9 mouse cellular contexts compared by ENCODE assay signal in genomic region chr3:123446708-123447537, GRCm38 (mm10). TPM values are rescaled to one million over a fixed set of nuclear protein-coding genes. Genes with fewer than 3 reads are reported as not detected.
DNase-seq lines count a peak whose midpoint lies in the region; ATAC-seq and TF ChIP-seq lines count a peak whose summit lies in the region.
"Had no signal": no experiment of that assay in that cellular context is flagged by ENCODE, and none has a peak within 500 bp of the region (broad histone marks: within the 10 kb centered on the region; RNA-seq: fewer than 3 reads in every experiment).

Gene Prss12, plus strand, starts transcription at chr3:123446913.

- peak within 1 kb of the TSS; percentile 76 for H3K4me3 ChIP-seq in embryonic facial prominence, embryonic 12.5 days
- H3K4me3 ChIP-seq in heart, embryonic 12.5 days, result peak within 1 kb of the TSS; percentile 71
- H3K4me3 ChIP-seq in kidney, embryonic 14.5 days (ENCODE audit: low read length), result peak within 1 kb of the TSS; percentile 68
- peak within 1 kb of the TSS; percentile 61 for H3K4me3 ChIP-seq in limb, embryonic 15.5 days
- H3K4me3 ChIP-seq in midbrain, postnatal 0 days (ENCODE audit: low read depth, low read length), result peak within 1 kb of the TSS; percentile 85
- peak within 1 kb of the TSS; percentile 72 for H3K4me3 ChIP-seq in stomach, embryonic 16.5 days (replicated peaks; ENCODE audit: low read length)

- ATAC-seq in embryonic facial prominence, embryonic 12.5 days (ENCODE audit: insufficient number of reproducible peaks, insufficient read depth, low FRiP score, low TSS enrichment), result peak; percentile 85
- peak; percentile 71 for ATAC-seq in heart, embryonic 12.5 days (ENCODE audit: insufficient number of reproducible peaks, low FRiP score)
- peak; percentile 80 for ATAC-seq in kidney, embryonic 14.5 days (ENCODE audit: low FRiP score, low TSS enrichment)
- peak; percentile 56 for ATAC-seq in limb, embryonic 15.5 days (ENCODE audit: insufficient number of reproducible peaks, low FRiP score, low TSS enrichment, low read depth)
- ATAC-seq in midbrain, postnatal 0 days (ENCODE audit: low FRiP score), result peak; percentile 84
- peak; percentile 63 for ATAC-seq in stomach, embryonic 16.5 days (ENCODE audit: insufficient read depth, low FRiP score)

- WGBS in embryonic facial prominence, embryonic 12.5 days, result under 1% methylated on average over 79 of the region's 84 CpGs
- WGBS in heart, embryonic 12.5 days, result under 1% methylated on average over 69 of the region's 84 CpGs
- WGBS in kidney, embryonic 14.5 days, result under 1% methylated on average over 68 of the region's 84 CpGs
- WGBS in limb, embryonic 15.5 days, result under 1% methylated on average over 73 of the region's 84 CpGs
- 1% methylated on average over 69 of the region's 84 CpGs for WGBS in midbrain, postnatal 0 days
- under 1% methylated on average over 84 of the region's 84 CpGs for WGBS in stomach, embryonic 16.5 days

- H3K9me3 ChIP-seq in embryonic facial prominence, embryonic 12.5 days, result no peaks in the 10 kb centered on the region
- H3K9me3 ChIP-seq in heart, embryonic 12.5 days (replicated peaks), result no peaks in the 10 kb centered on the region
- no peaks in the 10 kb centered on the region for H3K9me3 ChIP-seq in kidney, embryonic 14.5 days (ENCODE audit: control insufficient read depth, low read length)
- no peaks in the 10 kb centered on the region for H3K9me3 ChIP-seq in limb, embryonic 15.5 days
- no peaks in the 10 kb centered on the region for H3K9me3 ChIP-seq in midbrain, postnatal 0 days (ENCODE audit: low read length)
- no peaks in the 10 kb centered on the region for H3K9me3 ChIP-seq in stomach, embryonic 16.5 days (replicated peaks; ENCODE audit: control insufficient read depth, low read length)

- peak within 1 kb of the TSS; percentile 77 for H3K9ac ChIP-seq in embryonic facial prominence, embryonic 12.5 days
- peak within 1 kb of the TSS; percentile 75 for H3K9ac ChIP-seq in heart, embryonic 12.5 days
- peak within 1 kb of the TSS; percentile 65 for H3K9ac ChIP-seq in kidney, embryonic 14.5 days (ENCODE audit: low read depth, low read length)
- H3K9ac ChIP-seq in limb, embryonic 15.5 days, result peak within 1 kb of the TSS; percentile 56
- peak within 1 kb of the TSS; percentile 73 for H3K9ac ChIP-seq in midbrain, postnatal 0 days (replicated peaks; ENCODE audit: low read length, poor library complexity, severe bottlenecking)
- H3K9ac ChIP-seq in stomach, embryonic 16.5 days (ENCODE audit: low read length), result peak within 1 kb of the TSS; percentile 78

- H3K36me3 ChIP-seq in embryonic facial prominence, embryonic 12.5 days, result no peaks in the 10 kb centered on the region
- H3K36me3 ChIP-seq in heart, embryonic 12.5 days, result no peaks in the 10 kb centered on the region
- H3K36me3 ChIP-seq in kidney, embryonic 14.5 days (ENCODE audit: control insufficient read depth, insufficient read depth, low read length), result no peaks in the 10 kb centered on the region
- H3K36me3 ChIP-seq in limb, embryonic 15.5 days, result no peaks in the 10 kb centered on the region
- no peaks in the 10 kb centered on the region for H3K36me3 ChIP-seq in midbrain, postnatal 0 days (ENCODE audit: insufficient read depth, low read length)
- no peaks in the 10 kb centered on the region for H3K36me3 ChIP-seq in stomach, embryonic 16.5 days (ENCODE audit: control insufficient read depth, insufficient read depth, low read length)
- H3K36me3 ChIP-seq: G1E had no signal

- no peak for TF ChIP-seq CTCF in midbrain, postnatal 0 days (IDR thresholded peaks at IDR 0.05)

- H3K27me3 ChIP-seq in embryonic facial prominence, embryonic 12.5 days, result peaks cover 12% of the 10 kb centered on the region
- H3K27me3 ChIP-seq in heart, embryonic 12.5 days (replicated peaks), result peaks cover 28% of the 10 kb centered on the region
- peaks cover 9% of the 10 kb centered on the region for H3K27me3 ChIP-seq in kidney, embryonic 14.5 days (ENCODE audit: control insufficient read depth, insufficient read depth, low read length)
- peaks cover 25% of the 10 kb centered on the region for H3K27me3 ChIP-seq in limb, embryonic 15.5 days
- H3K27me3 ChIP-seq in midbrain, postnatal 0 days (ENCODE audit: insufficient read depth, low read length), result 0 out of 2 replicates have a peak, but pooled peaks cover 3% of the 10 kb centered on the region
- H3K27me3 ChIP-seq in stomach, embryonic 16.5 days (ENCODE audit: control insufficient read depth, insufficient read depth, low read length), result peaks cover 15% of the 10 kb centered on the region; the same call in 1 of the 2 replicates

- peaks cover 17% of the 10 kb centered on the region; the same call in 1 of the 2 replicates for H3K4me1 ChIP-seq in embryonic facial prominence, embryonic 12.5 days
- peaks cover 11% of the 10 kb centered on the region for H3K4me1 ChIP-seq in heart, embryonic 12.5 days (replicated peaks)
- H3K4me1 ChIP-seq in kidney, embryonic 14.5 days (ENCODE audit: control insufficient read depth, insufficient read depth, low read length), result 0 out of 2 replicates have a peak, but pooled peaks cover 6% of the 10 kb centered on the region
- peaks cover 15% of the 10 kb centered on the region for H3K4me1 ChIP-seq in limb, embryonic 15.5 days
- H3K4me1 ChIP-seq in midbrain, postnatal 0 days (ENCODE audit: insufficient read depth, low read length), result peaks cover 3% of the 10 kb centered on the region; the same call in 1 of the 2 replicates
- H3K4me1 ChIP-seq in stomach, embryonic 16.5 days (ENCODE audit: control insufficient read depth, insufficient read depth, low read length), result peaks cover 8% of the 10 kb centered on the region

- H3K27ac ChIP-seq in embryonic facial prominence, embryonic 12.5 days, result no peak within 1 kb of the TSS
- H3K27ac ChIP-seq in heart, embryonic 12.5 days (ENCODE audit: poor library complexity, severe bottlenecking), result no peak within 1 kb of the TSS
- H3K27ac ChIP-seq in kidney, embryonic 14.5 days (ENCODE audit: low read depth, low read length), result no peak within 1 kb of the TSS
- H3K27ac ChIP-seq in limb, embryonic 15.5 days, result no peak within 1 kb of the TSS
- H3K27ac ChIP-seq in midbrain, postnatal 0 days (ENCODE audit: low read depth, low read length), result no peak within 1 kb of the TSS
- H3K27ac ChIP-seq in stomach, embryonic 16.5 days (ENCODE audit: low read length), result no peak within 1 kb of the TSS

- peak within 1 kb of the TSS; percentile 100 for H3K4me2 ChIP-seq in embryonic facial prominence, embryonic 12.5 days (replicated peaks)
- H3K4me2 ChIP-seq in heart, embryonic 12.5 days, result peak within 1 kb of the TSS; percentile 99
- H3K4me2 ChIP-seq in kidney, embryonic 14.5 days (replicated peaks; ENCODE audit: low read depth, low read length), result peak within 1 kb of the TSS; percentile 100
- peak within 1 kb of the TSS; percentile 99 for H3K4me2 ChIP-seq in limb, embryonic 15.5 days
- H3K4me2 ChIP-seq in midbrain, postnatal 0 days (ENCODE audit: low read depth, low read length, poor library complexity, severe bottlenecking), result peak within 1 kb of the TSS; percentile 90
- peak within 1 kb of the TSS; percentile 100 for H3K4me2 ChIP-seq in stomach, embryonic 16.5 days (ENCODE audit: low read depth, low read length)

- peak; percentile 8 for DNase-seq in thymus, postnatal 14 days
- no peak for DNase-seq in thymus, adult 18-20 months
- peak; percentile 30 for DNase-seq in midbrain, postnatal 0 days (ENCODE audit: low spot score)

RNA-seq across cellular contexts. Expression of gene Prss12, which starts in this region (rescaled TPM):
- polyA plus RNA-seq in embryonic facial prominence, embryonic 12.5 days (2016; fragmentation: Nextera tagmentation; extraction: Ambion mirVana), result 25.2 and 27.4 TPM in 2 replicates
- 1.5 and 1.6 TPM in 2 replicates for polyA plus RNA-seq in heart, embryonic 12.5 days (2016; fragmentation: Nextera tagmentation; extraction: Ambion mirVana)
- polyA plus RNA-seq in kidney, embryonic 14.5 days (2014; fragmentation: Nextera tagmentation; extraction: Ambion mirVana), result 2.3 and 2.9 TPM in 2 replicates
- 22.3 and 27.9 TPM in 2 replicates for polyA plus RNA-seq in limb, embryonic 15.5 days (2015; fragmentation: Nextera tagmentation; extraction: Ambion mirVana)
- total RNA-seq in midbrain, postnatal 0 days (2014; rRNA removed), result 8.2 and 14.1 TPM in 2 replicates
- polyA plus RNA-seq in midbrain, postnatal 0 days (2015; fragmentation: Nextera tagmentation; extraction: Ambion mirVana), result 12.6 and 13.4 TPM in 2 replicates
- polyA plus RNA-seq in stomach, embryonic 16.5 days (2015; fragmentation: Nextera tagmentation; extraction: Ambion mirVana), result 2.8 and 3.3 TPM in 2 replicates
- polyA plus RNA-seq: G1E had no signal

Comparison
In these comparisons a context has a peak if more than half of its experiments do, and no peak if none do; other contexts are left out.
1. DNase-seq: peak in thymus, postnatal 14 days (single experiment) and midbrain, postnatal 0 days (single experiment); none in thymus, adult 18-20 months (0 of 2).
2. Peak in every context shown above with its lines, with median percentiles within 50 percentile points of each other: ATAC-seq, H3K4me2 ChIP-seq, H3K4me3 ChIP-seq and H3K9ac ChIP-seq.